Mouse (Mus musculus): Measurements from ENCODE around the gene Stx3. TPM values are rescaled to one million over a fixed set of nuclear protein-coding genes. Genes with fewer than 3 reads are reported as not detected.

The Stx3 gene
- total RNA-seq, 2 experiments from 2014 or later, result 6.9 to 9.5 TPM

DNA sequence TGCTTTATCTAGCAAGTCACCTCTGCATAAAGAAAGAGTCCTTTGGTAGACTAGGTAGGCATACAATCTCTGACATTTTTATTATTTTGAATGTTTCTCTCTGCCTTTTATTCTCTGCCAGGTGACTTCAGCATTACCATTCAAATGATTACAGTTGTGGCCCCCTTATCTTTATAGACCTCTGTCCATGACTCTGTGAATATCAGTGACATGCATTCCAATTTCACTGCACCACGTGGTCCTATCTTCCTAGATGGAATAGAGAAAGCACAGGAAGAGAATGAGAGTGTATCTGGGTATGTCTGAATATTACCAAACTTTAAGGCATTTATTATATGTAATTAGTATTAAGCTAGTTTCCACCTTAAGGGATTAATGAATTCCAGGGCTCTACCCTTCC, 82.7 kb downstream of the Stx3 start:
- DNase-seq (ENCODE audit: low spot score in 2 of 2), result no peak

GRCm38 (mm10) chr19:11730278-11730677, 88.9 kb downstream of the Stx3 start:
- DNase-seq (ENCODE audit: low spot score in 2 of 2), result no peak

- DNase-seq (ENCODE audit: low spot score in 2 of 2), result no peak
These were observed 91.9 kb downstream of the Stx3 start for GRCm38 (mm10) chr19:11727304-11727703.

DNA sequence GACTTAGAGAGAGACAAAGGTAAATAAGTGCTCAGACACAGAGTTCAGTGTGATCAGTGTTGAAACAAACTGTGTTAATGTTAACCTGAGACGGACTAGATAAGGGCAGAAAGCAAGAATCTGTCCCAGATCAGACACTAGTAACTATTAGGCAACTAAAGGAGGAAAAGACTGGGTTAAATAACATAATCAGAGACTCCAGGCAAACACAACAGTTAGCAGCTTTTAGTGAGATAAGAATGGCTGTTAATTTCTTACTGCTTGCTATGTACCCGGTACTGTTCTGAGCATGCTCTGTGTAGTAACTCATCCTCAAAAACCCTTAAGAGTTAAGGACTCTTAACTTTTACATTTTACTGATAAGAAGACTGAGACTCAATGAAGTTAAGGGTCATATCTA, 93.3 kb downstream of the Stx3 start:
- DNase-seq (ENCODE audit: low spot score in 2 of 2), result no peak

Other genes with a start within 250 kb of the Stx3 start
- gene Ms4a6d, start 214.6 kb downstream of the Stx3 start, total RNA-seq (2021), result 10 to 100 TPM in 1 of 2 experiments, 1 to 10 TPM in 1; 8.2 to 11.6 TPM
- not detected for gene Ms4a2, start 195.7 kb downstream of the Stx3 start, total RNA-seq (2021)
- not detected for gene Ms4a3, start 178.6 kb downstream of the Stx3 start, total RNA-seq (2021)
- under 1 TPM in 1 of 2 experiments, not detected in 1; 0.50 TPM for gene Oosp2, start 158.8 kb downstream of the Stx3 start, total RNA-seq (2021)
- gene Oosp1, start 128.3 kb downstream of the Stx3 start, total RNA-seq (2021), result 1 to 10 TPM in 1 of 2 experiments, not detected in 1; 3.3 TPM
- not detected for gene Oosp3, start 122.3 kb downstream of the Stx3 start, total RNA-seq (2021)
- gene Gif, start 71.8 kb downstream of the Stx3 start, total RNA-seq (2021), result not detected
- gene Mrpl16, start 49.0 kb downstream of the Stx3 start, total RNA-seq (2021), result 10 to 100 TPM; 63.6 to 72.3 TPM
- not detected for gene Olfr1417, start 19.8 kb upstream of the Stx3 start, total RNA-seq (2021)
- not detected for gene Olfr1418, start 41.7 kb upstream of the Stx3 start, total RNA-seq (2021)
- gene Olfr1419, start 55.7 kb upstream of the Stx3 start, total RNA-seq (2021), result not detected
- not detected for gene Olfr1420, start 67.2 kb upstream of the Stx3 start, total RNA-seq (2021)
- gene Patl1, start 93.0 kb upstream of the Stx3 start, total RNA-seq (2021), result 10 to 100 TPM; 28.0 to 28.5 TPM
- gene Osbp, start 146.5 kb upstream of the Stx3 start, total RNA-seq (2021), result 10 to 100 TPM; 61.3 to 90.1 TPM
- gene Olfr1423, start 221.9 kb upstream of the Stx3 start, total RNA-seq (2021), result not detected
- gene Olfr1424, start 243.3 kb upstream of the Stx3 start, total RNA-seq (2021), result not detected